Mouse (Mus musculus) MN1 (cell line): ENCODE results near the gene Taok1.

ENCODE experiments used
- DNase-seq: peaks from one replicate; pipeline ENCODE4 v3.0.0-alpha.2; 2016; ENCODE audit warnings: low spot score

The Taok1 gene

DNA sequence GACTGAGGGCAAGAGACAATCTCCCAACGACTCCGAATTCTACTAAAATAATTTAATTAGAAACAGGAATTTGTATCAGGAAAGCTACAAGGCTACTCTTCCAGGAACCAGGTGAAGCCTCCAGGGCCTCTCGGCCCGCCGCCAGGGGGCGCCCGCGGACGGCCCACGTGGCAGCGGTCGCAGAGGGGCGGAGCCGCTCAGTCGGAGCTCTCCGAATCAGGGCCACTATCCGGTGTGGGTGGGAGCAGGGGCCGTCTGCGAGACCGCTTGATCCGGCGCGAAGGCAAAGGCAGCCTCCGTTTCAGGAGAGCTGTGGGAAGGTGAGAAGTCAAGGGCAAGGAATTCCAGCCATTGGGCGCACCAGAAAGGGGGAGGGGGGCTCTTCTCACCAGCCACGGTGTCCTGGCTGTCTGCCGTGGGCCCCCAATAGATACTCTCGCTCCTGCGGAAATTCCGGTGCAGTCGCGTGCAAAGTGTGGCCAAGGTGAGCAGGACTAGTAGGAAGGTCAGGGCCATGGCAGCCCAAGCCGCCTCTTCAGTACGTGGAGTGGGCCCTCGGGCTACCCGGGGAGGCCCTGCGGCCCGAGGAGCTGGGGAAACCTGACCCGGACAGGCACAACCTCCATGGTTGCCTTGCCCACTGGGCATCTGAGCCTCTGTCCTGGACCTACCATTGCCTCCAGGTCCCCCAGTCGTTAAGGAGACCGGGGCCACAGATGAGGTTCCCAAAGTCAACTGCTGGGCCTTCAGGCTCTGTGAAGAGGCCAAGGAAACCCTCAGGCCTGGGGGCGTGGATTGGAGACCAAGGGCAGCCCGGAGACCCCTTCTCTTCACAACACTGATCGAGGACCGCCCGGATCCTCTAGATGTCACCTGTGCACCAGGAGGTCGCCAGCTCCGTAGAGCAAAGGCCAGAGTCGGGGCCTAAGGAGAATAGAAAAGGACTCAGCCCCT is 99.3 kb downstream of the Taok1 start:
- DNase-seq = peak; percentile 87

DNA sequence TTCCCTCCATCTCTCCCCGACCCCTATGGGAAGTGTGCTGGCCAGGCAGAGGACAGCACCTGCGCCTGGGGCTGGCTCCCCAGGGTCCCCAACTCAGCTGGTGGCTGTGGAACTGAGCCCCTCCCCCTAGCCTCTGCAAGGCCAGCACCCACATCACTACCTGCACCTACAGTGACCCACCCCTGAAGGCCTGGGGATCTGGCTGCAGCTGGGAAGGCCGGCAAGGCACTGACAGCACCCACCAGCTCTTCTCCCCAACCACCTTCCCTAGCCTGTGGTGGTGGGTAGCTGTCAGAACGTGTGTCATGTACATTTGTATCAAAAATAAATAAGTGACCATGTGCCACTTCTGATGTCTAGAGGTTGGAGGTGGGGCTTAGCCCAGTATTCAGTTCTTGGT is 100.2 kb downstream of the Taok1 start:
- no peak for DNase-seq

DNA sequence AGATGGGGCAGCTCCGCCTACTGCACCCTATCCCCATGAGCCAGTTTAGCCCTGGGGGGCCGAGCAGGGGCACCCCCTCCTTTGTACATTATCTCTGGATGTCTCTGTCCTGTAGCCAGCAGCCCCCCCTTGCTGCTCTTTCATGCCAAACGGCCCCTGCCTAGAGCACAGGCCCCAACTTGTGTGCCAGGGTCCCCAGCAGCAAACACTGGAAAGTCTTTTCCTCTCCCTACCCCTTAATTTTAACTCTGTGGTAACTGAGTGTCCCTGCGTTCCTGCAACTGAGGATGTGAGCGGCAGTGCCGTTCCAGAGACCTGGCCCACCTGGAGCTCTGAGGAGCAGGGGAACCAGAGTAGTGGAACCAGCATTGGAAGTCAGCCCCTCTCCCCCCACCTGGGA is 100.7 kb downstream of the Taok1 start:
- DNase-seq = no peak

DNA sequence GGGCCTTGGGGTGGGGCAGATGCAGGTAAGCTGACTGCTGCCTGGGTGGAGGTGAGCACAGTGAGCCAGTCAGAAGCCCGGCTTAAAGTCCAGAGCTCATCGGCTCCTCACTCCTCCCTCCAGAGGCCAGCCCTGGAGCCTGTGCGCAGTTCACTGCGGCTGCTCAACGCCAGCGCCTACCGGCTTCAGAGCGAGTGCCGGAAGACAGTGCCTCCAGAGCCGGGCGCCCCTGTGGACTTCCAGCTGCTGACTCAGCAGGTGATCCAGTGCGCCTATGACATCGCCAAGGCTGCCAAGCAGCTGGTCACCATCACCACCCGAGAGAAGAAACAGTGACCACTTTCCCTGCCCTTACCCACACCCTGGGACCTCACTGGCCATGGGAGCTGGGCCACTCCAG is 101.3 kb downstream of the Taok1 start:
- no peak for DNase-seq

DNA sequence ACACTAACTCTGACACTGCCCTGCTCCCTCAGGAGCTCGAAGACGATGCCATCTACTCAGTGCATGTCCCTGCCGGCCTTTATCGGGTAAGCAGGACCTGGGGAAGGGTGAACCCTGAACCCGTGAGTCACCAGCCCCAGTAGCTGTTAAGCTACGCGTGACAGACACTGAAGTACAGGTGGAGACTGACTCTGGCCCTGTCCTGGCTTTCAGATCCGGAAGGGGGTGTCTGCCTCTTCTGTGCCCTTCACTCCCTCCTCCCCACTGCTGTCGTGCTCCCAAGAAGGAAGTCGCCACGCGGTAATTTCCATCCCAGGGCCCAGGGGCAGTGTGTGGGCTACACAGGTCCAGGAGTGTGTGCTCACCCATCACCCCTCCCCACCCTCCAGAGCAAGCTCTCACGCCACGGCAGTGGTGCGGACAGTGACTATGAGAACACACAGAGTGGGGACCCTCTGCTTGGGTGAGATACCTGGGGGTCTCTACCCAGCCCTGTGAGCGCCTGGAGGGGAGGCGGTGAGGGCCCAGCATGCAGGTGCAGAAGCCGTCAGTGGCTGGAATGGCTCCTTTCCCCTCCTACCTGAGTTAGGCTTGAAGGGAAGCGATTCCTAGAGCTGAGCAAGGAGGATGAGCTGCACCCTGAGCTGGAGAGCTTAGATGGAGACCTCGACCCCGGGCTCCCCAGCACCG is 102.2 kb downstream of the Taok1 start:
- DNase-seq = no peak

DNA sequence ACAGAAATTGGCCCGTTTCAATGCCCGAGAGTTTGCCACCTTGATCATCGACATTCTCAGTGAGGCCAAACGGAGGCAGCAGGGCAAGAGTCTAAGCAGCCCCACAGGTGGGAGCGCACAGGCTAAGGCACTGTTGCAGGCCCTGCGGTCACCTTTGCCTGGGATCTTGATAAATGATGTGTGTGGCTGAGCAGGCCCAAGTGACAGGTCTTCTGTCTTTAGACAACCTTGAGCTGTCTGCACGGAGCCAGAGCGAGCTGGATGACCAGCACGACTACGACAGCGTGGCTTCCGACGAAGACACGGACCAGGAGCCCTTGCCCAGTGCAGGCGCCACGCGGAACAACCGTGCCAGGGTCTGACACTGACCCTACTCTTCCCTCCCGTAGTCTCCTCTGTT is 103.2 kb downstream of the Taok1 start:
- no peak for DNase-seq

DNA sequence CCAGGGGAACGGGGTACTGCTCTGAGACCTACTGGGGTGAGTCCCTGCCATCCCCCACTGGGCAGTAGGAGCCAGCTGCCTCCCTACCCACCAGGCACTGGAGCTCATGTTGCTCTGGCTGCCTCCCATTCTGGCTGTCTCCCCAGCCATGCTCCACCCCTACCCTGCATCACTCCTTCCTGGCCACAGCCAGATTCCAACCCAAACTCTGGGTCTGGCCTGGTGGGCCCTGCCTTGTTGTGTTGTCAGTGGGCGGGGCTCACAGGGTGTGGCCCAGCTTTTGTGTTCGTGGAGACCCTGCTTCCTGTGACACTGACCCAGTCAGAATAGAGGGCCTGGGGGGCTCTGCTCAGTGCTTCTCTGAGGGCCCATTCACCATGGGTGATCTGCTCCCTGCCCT is 104.1 kb downstream of the Taok1 start:
- peak; percentile 55 for DNase-seq

DNA sequence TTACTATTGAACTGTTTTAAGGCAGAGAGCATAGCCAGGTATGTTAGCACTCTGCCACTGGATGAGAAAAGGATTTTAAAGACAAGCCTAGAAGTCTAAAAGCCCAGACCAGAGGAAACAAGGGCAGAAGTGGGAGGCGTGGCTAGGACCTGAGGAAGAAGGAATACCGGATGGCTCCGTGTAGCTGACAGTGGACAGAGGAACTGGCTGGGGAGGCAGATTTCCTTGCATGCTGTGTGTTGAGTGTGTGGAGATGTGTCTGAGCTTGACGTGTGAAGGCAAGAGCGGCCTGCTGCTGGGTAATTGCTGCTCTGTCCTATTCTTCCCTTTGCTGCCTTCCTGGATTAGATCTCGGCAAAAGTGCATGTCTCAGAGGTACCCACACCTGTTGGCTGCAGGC is 105.1 kb downstream of the Taok1 start:
- no peak for DNase-seq

DNA sequence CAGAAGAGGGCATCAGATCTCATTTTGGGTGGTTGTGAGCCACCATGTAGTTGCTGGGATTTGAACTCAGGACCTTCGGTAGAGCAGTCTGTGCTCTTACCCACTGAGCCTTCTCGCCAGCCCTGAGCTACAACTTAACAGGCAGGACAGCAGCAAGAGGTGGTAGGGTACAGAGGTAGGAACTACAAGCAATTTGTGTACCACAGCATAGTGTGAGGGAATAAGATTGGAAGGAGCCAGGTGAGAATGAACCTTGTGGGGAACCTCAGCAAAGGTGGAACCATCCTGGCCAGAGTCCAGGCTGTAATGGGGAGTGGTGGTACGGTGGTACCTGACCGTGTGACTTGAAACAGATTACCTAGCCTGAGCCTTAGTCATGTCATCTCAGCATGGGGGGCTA is 105.6 kb downstream of the Taok1 start:
- no peak for DNase-seq

DNA sequence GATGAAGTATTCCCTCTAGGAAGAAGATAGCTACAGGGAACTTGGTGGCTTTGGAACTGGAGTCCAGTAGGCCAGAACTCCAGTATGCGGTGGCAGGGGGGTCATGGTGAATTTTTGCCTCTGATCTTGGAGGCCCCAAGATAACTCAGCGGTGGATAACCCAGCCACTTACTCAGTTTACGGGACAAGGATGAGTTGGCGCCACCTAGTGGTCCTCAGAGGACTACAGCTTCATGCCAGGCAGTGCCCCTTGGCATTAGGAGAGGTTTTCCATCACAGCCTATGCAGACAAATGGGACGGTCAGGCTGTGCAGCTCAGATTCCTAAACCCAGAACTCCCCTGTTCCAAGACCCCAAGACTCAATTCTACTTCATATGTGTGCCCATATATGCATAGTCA is 106.2 kb downstream of the Taok1 start:
- DNase-seq = peak; percentile 86

DNA sequence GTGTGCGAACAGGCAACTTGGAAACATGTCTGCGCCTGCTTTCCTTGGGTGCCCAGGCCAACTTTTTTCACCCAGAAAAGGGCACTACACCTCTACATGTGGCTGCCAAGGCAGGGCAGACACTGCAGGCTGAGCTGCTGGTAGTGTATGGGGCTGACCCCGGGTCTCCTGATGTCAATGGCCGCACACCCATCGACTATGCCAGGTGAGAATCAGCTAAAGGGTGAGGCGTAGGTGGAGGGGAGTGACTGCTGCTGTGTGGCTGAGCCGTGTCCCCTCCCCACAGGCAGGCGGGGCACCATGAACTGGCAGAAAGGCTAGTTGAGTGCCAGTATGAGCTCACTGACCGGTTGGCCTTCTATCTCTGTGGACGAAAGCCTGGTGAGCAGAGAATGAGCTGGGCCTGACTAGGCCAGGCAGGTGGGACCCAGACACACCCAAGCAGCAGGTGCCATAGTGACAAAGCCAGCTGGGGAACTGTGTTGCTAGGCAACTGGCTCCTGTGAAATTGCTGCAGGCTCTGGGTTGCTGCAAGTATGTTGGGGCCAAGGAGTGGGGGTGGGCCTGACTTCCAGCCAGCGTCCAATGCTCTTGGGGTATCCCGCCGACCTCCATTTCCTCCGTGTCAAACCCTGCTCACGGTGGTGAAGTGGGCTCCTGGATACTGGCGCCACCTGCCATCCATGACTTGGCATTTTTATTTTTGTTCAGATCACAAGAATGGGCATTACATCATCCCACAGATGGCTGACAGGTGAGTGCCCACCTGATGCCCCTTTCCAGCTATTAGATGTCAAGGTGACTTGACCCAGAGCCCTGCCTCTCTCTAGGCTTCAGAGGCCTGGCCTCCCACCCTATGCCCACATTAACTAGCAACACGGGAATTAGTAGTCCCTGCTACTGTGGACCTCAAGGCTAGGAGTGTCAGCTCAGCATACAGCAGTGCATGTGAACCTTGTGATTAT is 107.0 kb downstream of the Taok1 start:
- DNase-seq = peak; percentile 56

DNA sequence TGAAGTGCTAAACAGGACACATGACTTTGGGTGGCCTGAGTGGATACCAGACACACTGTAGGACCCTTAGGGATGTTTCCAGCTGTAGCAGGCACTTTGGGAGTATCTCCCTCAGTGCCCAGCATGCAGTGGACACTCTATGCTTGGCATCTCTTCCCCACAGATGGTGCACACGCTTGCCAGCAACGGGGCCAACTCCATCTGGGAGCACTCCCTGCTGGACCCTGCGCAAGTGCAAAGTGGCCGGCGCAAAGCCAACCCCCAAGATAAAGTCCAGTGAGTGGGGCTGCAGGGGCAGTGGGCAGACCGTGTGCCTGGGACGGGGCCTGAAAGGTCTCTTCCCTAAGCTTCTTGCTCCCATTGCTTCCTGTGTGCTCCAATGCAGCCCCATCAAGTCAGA is 108.3 kb downstream of the Taok1 start:
- DNase-seq = no peak

DNA sequence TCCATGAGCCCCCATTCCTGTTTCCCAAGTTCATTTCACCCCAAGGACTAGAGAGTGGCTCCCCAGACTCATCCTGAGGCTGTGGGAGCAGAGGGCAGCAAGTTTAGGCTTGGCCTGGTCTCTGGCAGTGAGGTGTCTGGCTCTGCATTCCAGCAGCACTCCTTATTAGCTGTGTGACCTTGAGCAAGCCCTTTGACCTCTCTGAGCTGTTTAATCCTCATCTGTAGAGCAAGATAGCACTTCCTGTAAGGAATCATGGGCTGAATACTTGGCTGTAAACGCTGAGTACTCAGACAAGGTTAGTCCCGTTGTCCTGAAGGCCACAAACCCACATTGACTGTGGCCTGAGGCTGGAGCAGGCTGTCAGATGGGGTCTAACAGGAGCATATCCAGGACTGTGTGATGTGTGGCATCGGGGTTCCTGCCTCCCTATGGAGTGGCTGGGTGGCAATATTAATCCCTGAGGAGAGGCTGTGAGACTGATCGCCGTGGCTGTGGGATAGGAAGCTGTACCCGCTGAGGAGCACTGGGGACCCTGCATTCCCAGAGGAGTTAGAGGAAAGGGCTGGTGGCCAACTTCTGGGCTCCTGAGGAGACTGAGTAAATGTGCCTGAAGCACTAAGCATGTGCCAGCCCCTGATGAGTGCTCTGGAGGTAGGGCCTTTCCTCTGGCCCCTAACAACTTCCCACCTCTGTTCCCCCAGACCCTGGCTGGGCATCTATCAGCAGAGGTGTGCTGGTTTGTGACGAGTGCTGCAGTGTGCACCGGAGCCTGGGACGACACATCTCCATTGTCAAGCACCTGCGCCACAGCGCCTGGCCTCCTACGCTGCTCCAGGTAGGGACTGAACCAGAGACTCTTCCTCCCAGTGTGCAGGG is 109.1 kb downstream of the Taok1 start:
- DNase-seq = no peak

DNA sequence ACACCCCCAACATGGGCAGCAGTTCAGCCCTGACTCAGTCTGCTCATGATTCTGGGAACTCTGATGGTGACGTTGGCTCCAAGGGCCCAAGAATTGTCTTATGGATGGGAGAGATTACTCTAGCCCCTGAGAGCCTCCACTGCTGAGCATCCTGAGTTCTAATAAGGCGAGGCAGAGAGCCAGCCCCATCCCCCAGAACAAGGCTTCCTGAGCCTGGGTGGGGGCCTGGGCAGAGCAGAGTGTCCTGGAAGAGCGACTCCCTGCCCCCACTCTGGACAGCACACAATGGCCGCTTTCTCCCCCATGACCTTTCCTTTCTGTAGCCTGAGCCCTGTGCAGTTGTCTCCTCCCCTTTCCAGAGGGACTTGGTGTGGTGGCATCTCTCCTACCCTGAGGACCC is 109.8 kb downstream of the Taok1 start:
- DNase-seq = no peak

DNA sequence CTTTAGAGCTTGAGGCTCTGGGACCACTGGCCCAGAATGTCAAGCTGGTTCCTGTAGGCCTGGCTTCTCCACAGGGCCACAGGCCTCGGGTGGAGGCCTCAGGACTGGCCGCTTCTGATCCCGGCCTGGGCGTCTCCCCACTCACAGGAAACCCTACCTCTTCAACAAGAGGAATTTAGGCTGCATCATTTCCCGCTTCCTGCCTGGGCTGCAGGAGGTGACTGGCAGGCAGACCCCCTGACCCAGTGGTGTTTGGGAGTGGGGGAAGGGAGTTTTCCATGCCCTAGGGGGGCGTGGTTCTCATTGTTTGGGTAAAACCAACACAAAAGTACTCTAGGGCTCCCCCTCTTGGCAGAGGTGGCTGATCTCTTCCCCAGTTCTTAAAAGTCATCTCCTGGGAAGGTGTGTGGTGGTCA is 110.3 kb downstream of the Taok1 start:
- peak; percentile 70 for DNase-seq

DNA sequence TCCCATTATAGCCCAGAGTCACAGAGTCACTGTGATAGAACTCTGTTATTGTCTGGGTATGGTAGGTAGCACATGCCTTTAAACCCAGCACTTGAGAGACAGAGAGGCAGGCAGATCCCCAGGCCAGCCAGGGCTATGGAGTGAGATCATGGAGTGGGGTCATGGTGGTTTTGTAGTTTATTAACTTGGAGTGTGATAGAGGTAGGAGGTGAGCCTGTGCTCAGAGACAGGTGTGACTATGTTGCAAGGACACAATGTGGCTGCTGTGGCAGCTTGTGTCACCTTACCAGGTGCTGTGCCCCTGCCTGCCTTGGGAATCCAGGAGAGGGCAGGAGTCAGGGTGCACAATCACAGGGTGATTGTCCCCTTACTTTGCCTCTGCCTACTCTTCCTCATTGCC is 112.1 kb downstream of the Taok1 start:
- DNase-seq = no peak

DNA sequence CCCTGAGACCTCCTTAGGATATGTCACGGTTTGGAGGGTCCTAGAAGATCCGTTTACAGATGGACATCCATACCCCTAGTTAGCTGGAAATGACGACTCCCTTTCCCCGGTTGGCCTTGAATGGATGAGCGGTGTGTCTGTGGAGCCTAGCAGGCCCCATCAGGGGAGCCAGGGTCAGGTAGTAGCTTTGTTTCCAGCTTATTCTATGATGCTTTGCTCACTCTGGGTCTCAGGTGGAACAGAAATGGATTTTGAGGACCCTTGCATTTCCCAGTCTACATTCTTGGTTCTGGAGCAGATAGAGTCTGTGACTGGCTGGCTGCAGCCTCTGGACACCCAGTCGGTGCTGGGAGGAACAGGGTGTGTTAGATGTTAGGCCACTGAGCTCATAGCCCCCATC is 112.8 kb downstream of the Taok1 start:
- no peak for DNase-seq

DNA sequence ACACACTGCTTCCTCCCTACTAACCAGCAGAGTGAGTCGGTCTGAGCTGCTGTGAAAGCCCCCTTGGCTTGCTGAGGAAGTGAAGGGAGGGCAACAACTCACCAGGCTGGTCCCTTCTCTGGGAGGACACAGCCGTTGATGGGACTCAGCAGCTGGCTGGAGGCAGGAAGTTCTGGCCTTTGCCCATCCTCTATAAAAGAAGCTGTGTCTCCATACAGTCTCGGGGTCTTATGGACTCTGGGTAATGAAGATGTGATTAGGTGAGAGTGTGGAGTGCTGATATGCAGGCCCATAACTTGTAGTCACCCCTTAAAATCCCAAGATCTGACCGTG is 113.3 kb downstream of the Taok1 start:
- no peak for DNase-seq

DNA sequence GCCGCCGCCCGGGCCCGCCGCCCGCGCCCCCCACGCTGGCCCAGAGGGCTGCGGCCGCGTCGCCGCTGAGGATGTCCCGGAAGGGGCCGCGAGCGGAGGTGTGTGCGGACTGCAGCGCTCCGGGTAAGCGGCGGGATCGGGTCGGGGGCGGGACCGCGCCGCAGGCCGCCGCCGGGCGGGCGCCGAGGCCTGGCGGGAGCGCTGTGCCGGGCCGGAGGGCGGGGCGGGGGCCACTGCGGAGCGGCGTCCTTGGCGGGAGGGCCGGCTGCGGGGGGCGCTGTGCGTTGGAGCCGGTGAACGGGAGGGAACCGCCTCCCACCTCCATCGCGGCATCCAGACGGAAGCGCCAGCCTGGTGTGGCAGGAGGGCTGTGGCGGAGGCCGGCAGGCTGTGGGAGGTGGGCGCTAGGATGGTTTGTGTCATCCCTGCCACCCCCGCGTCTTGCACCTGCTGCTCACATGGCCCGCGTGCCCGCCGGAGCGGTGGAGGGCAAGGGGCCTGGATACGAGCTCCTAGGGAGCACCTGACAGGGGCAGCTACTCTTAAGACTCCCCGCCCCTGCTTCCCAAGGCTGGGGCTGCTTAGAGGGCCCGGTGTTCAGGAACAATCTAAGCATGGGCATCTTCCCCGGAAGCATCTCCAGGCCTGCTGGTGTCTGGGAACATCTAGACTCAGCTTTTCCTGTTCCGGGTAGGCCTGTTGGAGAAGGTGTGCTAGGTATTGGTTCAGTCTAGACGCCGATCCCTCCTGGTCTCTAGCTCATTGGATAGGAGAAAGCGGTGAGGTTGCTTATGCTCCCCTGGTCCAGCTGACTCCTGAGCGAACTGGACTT is 113.9 kb downstream of the Taok1 start, which contains the start of gene Git1:
Gene Git1 (plus strand): TSS at position 51 of the 832 bp plus-strand sequence.
- peak; percentile 48 for DNase-seq

DNA sequence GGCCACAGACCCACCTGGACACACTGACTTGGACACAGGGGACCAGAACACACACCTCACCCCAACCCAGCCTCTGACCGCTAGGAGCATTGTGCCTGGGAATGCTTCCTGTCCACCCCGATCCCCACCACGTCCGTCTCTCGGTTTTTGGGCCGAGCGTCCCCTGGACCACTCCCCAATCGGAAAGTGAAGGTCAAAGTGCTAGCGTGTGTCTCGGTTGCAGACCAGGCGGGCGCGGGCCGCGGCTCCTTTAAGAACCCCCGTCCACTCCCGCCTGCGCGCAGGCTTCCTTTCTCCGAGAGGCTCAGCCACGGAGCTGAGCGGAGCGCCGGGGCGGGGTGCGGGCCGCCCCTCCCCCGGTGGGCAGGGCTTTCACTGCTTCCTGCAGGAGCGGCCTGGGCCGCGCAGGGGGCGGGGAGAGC is 114.7 kb downstream of the Taok1 start:
- DNase-seq = peak; percentile 93
